Mouse (Mus musculus) right cerebral cortex, postnatal 36 days (tissue): ENCODE data around the gene Dmap1.
A peak's percentile ranks its signal among the peaks of the same experiment; 100 is the strongest.

Experiments
- DNase-seq, 2 experiments: peaks; one replicate each; pipeline ENCODE4 v3.0.0; 2022; ENCODE audit warnings: low spot score in 2 of 2, mixed read lengths in 1 of 2

Gene Dmap1

DNA sequence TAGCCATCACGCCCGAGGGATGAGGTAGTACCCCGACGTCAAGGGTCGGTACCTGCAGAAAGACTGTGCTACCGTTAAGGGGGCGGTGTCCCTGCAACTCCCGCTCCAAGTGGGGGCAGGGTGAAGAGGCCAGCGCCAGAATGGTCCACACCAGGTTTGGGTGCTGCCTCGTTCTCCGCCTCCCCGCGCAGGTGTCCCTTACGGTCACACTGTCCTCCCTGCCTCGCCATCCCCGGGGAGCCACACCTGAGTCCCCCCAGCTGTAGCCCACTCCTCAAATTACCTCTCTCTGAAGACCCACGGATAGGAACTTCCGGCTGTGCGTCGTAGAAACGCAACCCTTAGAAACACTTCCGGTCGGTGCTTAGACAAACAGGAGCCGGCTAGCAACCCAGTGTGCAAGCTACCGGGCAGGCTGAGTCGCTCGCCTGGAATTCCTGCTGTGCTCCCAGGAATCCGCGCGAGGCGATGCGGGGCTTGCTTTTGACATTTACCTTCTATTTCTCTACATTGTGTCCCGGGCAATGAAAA, at the start of gene Dmap1:
Gene Dmap1, minus strand, starts transcription at position 343 of the 531 bp plus-strand sequence.
- DNase-seq: peak; percentile 71 to 74

- DNase-seq: no peak
Measured at GRCm38 (mm10) chr4:117724112-117724511, 42.0 kb upstream of the Dmap1 start, which contains the start of gene Gm12845. Gm12845 (plus strand) TSS chr4:117724412.

DNA sequence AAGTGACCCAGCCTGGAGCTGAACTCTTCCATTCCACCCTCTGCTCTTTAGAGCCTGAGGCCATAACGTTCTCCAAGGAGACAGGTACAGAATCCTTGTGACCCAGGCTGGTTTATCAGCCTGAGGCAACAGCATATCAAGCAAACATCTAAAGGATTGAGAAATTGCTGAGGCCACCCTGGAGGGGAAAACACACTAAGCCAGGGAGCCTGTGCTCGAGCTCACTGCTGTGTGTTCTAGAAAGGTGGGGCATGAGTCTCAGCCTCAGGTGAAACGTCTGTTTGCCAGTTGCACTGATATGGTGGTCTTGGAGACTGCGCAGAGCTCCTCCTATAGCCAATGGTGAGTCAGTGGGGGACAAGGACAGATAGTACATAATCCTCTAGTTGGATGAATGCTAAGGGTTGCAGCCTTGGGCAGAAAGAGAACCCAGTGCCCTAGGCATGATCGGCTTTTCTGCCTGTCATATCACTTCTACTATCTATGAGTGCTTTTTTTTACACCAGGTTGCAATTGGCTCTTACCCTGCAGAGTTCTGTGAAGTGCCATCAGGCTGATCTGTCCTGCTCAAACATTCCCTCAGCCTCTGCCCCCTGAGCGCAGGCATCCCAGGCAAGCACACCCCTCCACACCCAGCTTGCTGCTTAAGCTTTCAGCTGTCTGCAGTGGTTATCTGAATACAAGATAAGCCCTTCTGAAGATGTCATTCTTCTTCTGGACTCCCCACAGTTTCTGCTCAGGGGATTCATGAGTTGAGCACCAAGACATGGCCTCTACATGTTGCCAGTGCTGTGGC, 31.4 kb upstream of the Dmap1 start:
- no peak for DNase-seq

DNA sequence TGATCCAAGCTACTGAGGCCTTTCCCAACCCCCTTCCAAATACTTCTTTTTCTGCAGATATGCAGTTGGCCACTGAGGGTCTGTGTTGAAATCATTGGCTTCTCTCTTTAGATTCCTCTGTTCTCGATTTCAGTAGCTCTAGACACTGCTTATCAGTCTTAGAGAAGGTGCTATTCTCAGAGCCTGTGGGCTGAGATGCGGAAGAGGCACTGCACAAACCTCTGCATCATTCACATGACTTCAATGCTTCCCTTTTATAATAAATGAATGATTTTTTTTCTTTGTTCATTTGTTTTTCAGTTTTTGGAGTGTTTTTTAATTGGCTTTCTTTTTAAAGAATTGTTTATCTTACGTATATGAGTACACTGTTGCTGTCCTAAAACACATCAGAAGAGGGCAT, 30.2 kb upstream of the Dmap1 start:
- DNase-seq: no peak

GRCm38 (mm10) chr4:117708780-117709550, 26.9 kb upstream of the Dmap1 start:
- DNase-seq: no peak

DNA sequence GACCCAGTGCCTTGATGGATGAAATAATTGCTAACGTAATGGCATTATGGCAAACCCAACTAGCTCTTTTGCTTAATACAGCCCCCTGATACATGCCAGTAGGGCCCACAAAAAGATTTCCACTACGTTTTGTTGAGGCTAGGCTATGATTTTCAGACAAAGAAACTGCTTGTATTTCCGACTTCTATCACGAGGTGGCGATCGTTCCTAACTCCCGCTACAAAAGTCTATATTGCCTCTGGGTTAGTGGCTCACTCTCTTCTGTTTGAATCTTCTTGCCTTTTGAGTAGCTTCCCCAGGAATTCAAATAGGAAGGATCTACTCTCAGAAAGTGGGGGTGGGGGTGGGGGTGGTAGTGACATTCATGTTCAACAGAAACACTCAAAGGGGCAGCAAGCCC, 23.3 kb upstream of the Dmap1 start:
- DNase-seq: peak; percentile 4 to 5

DNA sequence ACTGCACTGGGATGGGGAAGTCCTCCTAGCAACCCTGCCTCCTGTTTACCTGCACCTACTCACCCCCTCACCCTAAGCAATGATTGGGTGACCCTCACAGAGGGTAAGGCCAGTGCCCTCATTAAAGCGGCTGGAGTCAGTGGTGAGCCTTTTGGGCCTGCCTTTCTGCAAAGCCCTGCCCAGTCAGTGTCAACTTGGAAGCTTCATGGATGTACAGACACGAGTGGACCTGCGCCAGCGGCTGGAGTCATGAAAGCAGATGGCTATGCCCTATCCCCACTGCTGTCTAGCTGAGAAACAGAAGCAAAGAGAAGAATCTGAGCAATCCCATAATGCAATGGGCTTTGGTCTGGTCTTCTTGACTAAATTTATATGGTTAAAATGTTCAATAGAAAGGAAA, 4.3 kb upstream of the Dmap1 start:
- no peak for DNase-seq

- no peak for DNase-seq
Measured at GRCm38 (mm10) chr4:117683048-117683768, 1.1 kb upstream of the Dmap1 start.

DNA sequence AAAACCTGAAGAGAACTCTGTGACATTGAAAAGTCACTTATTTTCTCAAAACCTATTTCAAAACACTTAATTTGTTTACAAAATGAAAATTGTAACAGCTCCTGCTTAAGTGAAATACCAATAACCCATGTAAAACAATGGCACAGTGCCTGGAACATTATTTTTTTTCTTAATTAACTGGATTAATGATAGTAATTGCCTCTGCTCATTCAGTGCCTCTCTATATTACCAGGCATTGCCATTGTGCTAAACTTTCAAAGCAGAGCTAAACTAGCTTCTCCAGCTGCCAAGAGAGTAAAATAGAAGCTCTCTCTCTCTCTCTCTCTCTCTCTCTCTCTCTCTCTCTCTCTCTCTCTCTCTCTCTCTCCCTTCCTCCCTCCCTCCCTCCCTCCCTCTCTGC, 390 bp upstream of the Dmap1 start:
- DNase-seq: no peak

- no peak for DNase-seq
Measured at GRCm38 (mm10) chr4:117680963-117681362, 1.1 kb downstream of the Dmap1 start.

- DNase-seq: peak in 1 of 2 experiments; percentile 55
Measured at GRCm38 (mm10) chr4:117676903-117677302, 5.2 kb downstream of the Dmap1 start.

- no peak for DNase-seq
Measured at GRCm38 (mm10) chr4:117673901-117674300, 8.2 kb downstream of the Dmap1 start.

DNA sequence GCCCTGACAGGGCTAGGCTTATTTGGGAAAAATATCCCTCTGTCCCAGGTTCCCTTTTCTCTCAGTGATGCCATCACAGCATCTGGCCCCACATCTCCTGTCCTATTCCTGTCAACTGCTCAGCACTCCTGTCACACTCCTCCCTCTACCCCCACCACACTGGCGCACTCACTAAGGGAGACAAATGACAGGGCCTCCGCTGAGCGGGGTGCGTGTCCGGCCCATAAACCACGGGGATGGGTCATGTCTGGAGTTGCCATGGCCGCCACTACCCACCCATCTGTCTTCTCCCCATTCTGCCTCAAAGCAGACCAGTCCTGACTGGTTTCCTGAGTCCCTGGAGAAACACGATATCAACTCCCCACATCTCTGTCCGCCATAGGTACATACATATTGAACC, 10.0 kb downstream of the Dmap1 start:
- no peak for DNase-seq

DNA sequence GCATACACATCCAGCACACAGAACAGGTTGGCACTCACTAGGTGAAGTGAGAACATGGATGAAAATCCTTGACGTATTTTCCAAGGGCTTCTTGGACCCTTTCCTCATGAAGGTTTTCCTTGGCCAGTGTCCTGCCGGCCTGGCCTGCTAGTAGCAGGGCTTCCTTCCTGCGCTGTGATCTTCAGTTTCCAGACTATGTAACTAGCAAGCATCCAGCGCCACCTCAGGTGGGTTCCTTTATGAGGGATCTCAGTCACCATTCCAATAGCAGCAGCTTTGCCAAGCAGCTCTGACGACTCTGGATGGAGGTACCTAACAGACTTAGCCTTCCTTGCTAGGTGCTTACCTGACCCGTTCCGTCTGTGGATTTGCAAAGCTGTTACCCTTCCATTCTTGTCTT, 12.2 kb downstream of the Dmap1 start:
- no peak for DNase-seq

- DNase-seq: no peak
Measured at GRCm38 (mm10) chr4:117666054-117666453, 16.0 kb downstream of the Dmap1 start.

DNA sequence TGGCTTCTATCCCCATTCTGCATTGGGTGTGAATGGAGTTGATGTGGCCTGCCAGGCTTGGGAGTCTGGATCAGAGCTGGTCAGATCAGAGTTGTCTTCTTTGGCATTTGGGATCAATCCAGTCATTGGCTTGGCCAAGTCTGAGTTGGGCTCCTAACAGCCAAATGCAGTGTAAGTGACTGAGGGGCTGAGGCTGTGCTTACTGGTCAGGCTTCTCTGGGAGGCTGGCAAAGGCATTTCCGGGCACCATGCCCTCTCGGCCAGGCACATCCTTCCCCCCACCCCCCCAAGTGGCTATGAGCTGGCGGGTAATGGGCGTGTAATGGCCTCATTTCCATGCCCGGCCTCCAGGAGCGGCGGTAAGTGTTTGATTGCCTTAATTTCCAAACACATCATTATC, 16.5 kb downstream of the Dmap1 start:
- no peak for DNase-seq

- DNase-seq: no peak
Measured at GRCm38 (mm10) chr4:117664411-117665137, 17.5 kb downstream of the Dmap1 start.

DNA sequence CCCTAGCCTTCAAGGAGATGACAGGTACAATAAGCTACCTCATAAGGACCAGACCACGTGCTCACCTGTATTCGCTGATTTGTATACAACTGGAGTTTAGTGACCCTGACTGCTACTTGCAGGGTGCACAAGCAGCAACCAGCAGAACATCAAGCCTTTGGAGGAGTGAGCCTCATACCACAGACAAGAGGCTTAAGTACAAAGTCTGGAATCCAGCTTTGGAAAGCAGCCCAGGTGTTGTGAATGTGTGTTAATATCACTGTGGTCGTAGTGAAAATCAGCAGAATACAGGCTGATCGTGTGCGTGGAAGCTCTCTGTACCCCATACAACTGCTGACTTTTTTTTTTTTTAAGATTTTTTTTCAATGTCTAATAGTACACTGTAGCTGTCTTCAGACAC, 22.1 kb downstream of the Dmap1 start:
- DNase-seq: no peak

DNA sequence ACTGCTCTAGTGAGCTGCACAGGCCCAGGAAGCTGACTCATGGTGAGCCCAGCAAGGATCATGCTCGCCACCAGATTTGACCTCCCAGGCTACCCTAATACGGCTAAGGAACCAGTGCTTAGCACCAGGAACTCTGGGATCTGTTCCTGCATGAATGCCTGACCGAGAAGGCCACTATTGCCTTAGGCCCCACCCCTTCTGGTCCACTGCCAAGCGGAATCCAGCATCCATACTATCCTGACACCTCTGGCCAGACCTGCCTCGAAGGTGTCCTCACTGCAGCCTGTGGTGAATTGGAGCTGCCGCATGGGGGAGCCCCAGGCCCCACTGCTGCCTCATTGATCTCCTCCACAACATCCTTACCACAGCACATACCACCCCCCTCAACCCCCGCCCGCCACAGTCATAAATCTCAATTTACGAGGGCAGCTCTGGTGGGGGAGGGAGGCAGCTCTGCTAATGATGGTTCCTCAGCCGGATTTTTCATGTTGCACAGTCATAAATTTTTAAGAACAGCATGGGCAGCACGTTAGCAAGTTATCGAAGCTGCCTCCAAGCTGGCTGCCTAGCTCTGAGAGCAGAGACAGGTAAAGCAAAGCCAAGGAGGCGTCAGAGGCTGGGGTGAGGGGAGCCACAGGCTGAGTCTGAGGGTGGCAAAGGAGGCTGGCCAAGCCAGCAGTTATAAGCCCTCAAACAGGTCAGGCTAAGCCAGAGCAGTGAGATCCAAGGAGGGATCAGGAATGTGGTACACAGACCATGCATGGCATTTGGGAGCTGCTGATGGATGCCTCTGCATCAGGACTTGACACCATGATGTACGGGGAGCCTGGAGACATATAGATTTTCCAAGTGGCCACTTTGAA, 23.3 kb downstream of the Dmap1 start:
- DNase-seq: no peak

- peak; percentile 70 to 75 for DNase-seq
Measured at GRCm38 (mm10) chr4:117657646-117658045, 24.4 kb downstream of the Dmap1 start.
